ENCODE assay signal across 20 mouse cellular contexts in genomic region chr7:80453997-80454396, GRCm38 (mm10).
"Had no signal": no experiment of that assay in that cellular context is flagged by ENCODE, and none has a peak within 500 bp of the region (broad histone marks: within the 10 kb centered on the region; RNA-seq: fewer than 3 reads in every experiment).

No protein-coding gene starts in this region.

- H3K4me3 ChIP-seq: limb, embryonic 12.5 days; limb, embryonic 15.5 days; liver, embryonic 15.5 days; megakaryocyte, embryonic 14.5 days; midbrain, embryonic 10.5 days; midbrain, embryonic 13.5 days; myocyte; neural tube, embryonic 13.5 days had no signal

- DNase-seq: kidney, adult 18-20 months; kidney, adult 9 months; kidney, postnatal 14 days; left cerebral cortex, postnatal 4 days; lung, adult 2 months; lung, postnatal 14 days; lung, postnatal 4 days; thymus, adult 2 months; thymus, postnatal 14 days; thymus, postnatal 4 days had no signal

- H3K27ac ChIP-seq: limb, embryonic 12.5 days; limb, embryonic 15.5 days; liver, embryonic 15.5 days; midbrain, embryonic 10.5 days; midbrain, embryonic 13.5 days; neural tube, embryonic 13.5 days had no signal

- ATAC-seq: intestine, embryonic 16.5 days; midbrain, embryonic 13.5 days; midbrain, embryonic 16.5 days had no signal

- H3K4me1 ChIP-seq: midbrain, embryonic 10.5 days; midbrain, embryonic 13.5 days; neural tube, embryonic 13.5 days had no signal
